Mouse (Mus musculus) midbrain, embryonic 10.5 days (tissue): Measurements from ENCODE around the gene Atrx. TPM values are rescaled to one million over a fixed set of nuclear protein-coding genes. Genes with fewer than 3 reads are reported as not detected.

Experiments used
- DNase-seq: peaks from one replicate; pipeline ENCODE4 v3.0.0-alpha.2; 2017; ENCODE audit warnings: low spot score
- H3K27ac ChIP-seq: fragments of 300-500 bp; sonication (generic); replicated peaks from 2 replicates; pipeline ENCODE4 v1.5.1; 2016; ENCODE audit warnings: mild to moderate bottlenecking
- H3K27me3 ChIP-seq: fragments of 300-500 bp; sonication (generic); 2 replicates; pipeline ENCODE4 v1.6.1; 2016; ENCODE audit warnings: low read depth, mild to moderate bottlenecking; ENCODE audit not compliant: poor library complexity, severe bottlenecking
- H3K36me3 ChIP-seq: fragments of 300-500 bp; sonication (generic); 2 replicates; pipeline ENCODE4 v1.6.1; 2016; ENCODE audit warnings: mild to moderate bottlenecking, moderate library complexity
- H3K4me1 ChIP-seq: fragments of 300-500 bp; sonication (generic); 2 replicates; pipeline ENCODE4 v1.6.1; 2016
- H3K4me3 ChIP-seq: fragments of 300-500 bp; sonication (generic); 2 replicates; pipeline ENCODE4 v1.5.1; 2016; ENCODE audit warnings: mild to moderate bottlenecking, moderate library complexity
- H3K9me3 ChIP-seq: fragments of 300-500 bp; sonication (generic); replicated peaks from 2 replicates; pipeline ENCODE4 v1.6.1; 2016; ENCODE audit warnings: mild to moderate bottlenecking
- WGBS: fragments of 180-500 bp; shearing (Covaris S2); methylation state at CpG from one replicate; pipeline ENCODE4 v1.1.7; 2016; 5-methylcytosine and 5-hydroxymethylcytosine counted together
- polyA plus RNA-seq: library from polyadenylated mRNA; unstranded; fragments of >200 nt; fragmentation: Nextera tagmentation; extraction: Ambion mirVana; gene quantifications from 2 replicates; pipeline ENCODE4 v1.2.1, GENCODE M21; 2016

Gene Atrx
- polyA plus RNA-seq, 1 experiment from 2014 or later: 168 TPM

- Histone ChIP-seq H3K27ac (no peak overlapping the region), H3K9me3 (0 out of 2 replicates have a peak, but pooled peaks cover 7% of the 10 kb centered on the region), H3K36me3 (no peaks in the 10 kb centered on the region), H3K4me1 (peaks cover 7% of the 10 kb centered on the region), H3K4me3 (peak overlapping the region; percentile 54), H3K27me3 (peaks cover 97% of the 10 kb centered on the region)
- WGBS: 19% methylated on average over 36 of the region's 36 CpGs
- DNase-seq: peak; percentile 15
Measured at GRCm38 (mm10) chrX:105765005-105765706, 164.0 kb downstream of the Atrx start.

GRCm38 (mm10) chrX:105764162-105765004, 164.8 kb downstream of the Atrx start, which contains the start of gene Fgf16:
Gene Fgf16 (plus strand): TSS chrX:105764279.
- Histone ChIP-seq H3K27me3 (peaks cover 90% of the 10 kb centered on the region), H3K4me3 (peak within 1 kb of the TSS; percentile 54), H3K27ac (peak within 1 kb of the TSS; percentile 33; the same call in 1 of the 2 replicates), H3K36me3 (no peaks in the 10 kb centered on the region), H3K9me3 (0 out of 2 replicates have a peak, but pooled peaks cover 7% of the 10 kb centered on the region), H3K4me1 (peaks cover 7% of the 10 kb centered on the region)
- 26% methylated on average over 65 of the region's 86 CpGs for WGBS
- peak; percentile 32 for DNase-seq

DNA sequence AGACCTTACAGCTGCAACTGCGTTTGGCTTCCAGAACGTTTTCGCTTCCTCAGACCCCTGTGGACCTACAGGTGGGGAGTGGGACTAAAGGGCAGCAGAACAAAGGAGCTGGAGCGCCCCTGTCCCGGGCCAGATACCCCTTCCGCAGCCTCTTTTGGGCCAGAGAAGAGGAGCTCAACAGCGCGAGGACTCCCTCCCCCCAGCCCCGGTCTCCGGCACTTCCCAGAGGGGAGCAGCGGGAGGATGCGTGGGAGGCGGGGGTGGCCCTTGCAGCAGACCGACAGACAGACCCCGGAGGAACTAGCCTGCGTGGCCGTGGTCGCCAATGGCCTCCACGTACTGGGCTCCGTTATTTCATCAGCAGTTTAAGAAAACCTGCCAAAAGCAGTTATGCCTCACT, 165.6 kb downstream of the Atrx start:
- peaks cover 83% of the 10 kb centered on the region for H3K27me3 ChIP-seq
- H3K4me1 ChIP-seq: peaks cover 7% of the 10 kb centered on the region
- peak overlapping the region; percentile 54 for H3K4me3 ChIP-seq
- peak; percentile 34 for DNase-seq
- H3K9me3 ChIP-seq: 0 out of 2 replicates have a peak, but pooled peaks cover 7% of the 10 kb centered on the region
- no peaks in the 10 kb centered on the region for H3K36me3 ChIP-seq
- 0 out of 2 replicates have a peak overlapping the region, but pooled peaks have one; percentile 33 for H3K27ac ChIP-seq
- 23% methylated on average over 20 of the region's 20 CpGs for WGBS

DNA sequence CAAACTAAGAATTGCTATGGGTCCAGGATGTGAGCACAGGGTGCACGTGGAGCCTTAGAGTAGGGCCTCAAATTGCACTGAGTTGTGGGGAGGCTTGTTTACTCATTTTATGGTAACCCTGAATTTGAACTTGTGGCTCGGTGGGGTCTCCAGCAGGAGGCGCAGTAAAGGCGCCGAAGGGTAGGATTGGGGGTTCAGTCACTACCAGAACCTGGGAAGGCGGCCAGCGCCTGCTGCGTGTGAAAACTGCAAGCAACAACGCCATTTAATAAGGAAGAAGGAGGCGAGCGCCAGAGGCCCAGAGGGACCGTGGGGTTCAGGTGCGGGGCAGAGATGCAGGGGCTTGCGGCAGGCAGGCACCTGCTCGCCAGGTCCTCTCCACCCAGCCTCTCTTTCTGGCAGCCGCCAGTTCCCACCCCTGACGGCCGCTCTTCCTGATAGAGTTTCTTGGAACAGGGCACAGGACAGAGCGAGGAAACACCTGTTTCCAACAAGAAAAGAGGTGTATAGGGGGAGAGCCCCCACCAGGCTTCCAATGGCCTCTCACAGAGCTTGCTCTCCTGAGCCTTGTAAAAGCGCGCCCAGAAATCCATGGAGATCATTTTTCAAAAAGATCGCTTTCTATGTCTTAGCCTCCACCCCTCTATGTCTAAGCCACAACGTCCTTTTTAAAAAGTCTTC, 166.2 kb downstream of the Atrx start:
- 25% methylated on average over 23 of the region's 23 CpGs for WGBS
- peak; percentile 18 for DNase-seq
- Histone ChIP-seq H3K27me3 (peaks cover 82% of the 10 kb centered on the region), H3K9me3 (0 out of 2 replicates have a peak, but pooled peaks cover 7% of the 10 kb centered on the region), H3K4me1 (peaks cover 7% of the 10 kb centered on the region), H3K4me3 (peak overlapping the region; percentile 54), H3K27ac (no peak overlapping the region), H3K36me3 (no peaks in the 10 kb centered on the region)

Other genes starting within 250 kb of the Atrx start
- not detected in 2 replicates for gene Fgf16, start 165.1 kb downstream of the Atrx start, polyA plus RNA-seq
- 43.9 and 47.3 TPM in 2 replicates for gene Magt1, start 82.5 kb upstream of the Atrx start, polyA plus RNA-seq
- gene Cox7b, start 86.3 kb upstream of the Atrx start, polyA plus RNA-seq: 273 and 288 TPM in 2 replicates
- gene Atp7a, start 97.9 kb upstream of the Atrx start, polyA plus RNA-seq: 19.7 and 22.6 TPM in 2 replicates
- 0.17 and 0.24 TPM in 2 replicates for gene Tlr13, start 213.8 kb upstream of the Atrx start, polyA plus RNA-seq